Mouse (Mus musculus) gastrocnemius, adult 18-20 months (tissue): ENCODE results near the gene Crybb2. TPM values are rescaled to one million over a fixed set of nuclear protein-coding genes. Genes with fewer than 3 reads are reported as not detected.

Source experiments
- DNase-seq: peaks from one replicate; pipeline ENCODE4 v3.0.0; 2021; ENCODE audit warnings: low spot score
- long read RNA-seq, 2 experiments: library from polyadenylated mRNA; stranded (forward); transcript quantifications; one replicate each; pipeline ENCODE4 v2.0.0; 2021
- total RNA-seq, 2 experiments: library from RNA; stranded (reverse); gene quantifications; 2 replicates each; pipeline ENCODE4 v1.2.3; 2021

The Crybb2 gene
- not detected for total RNA-seq
- long read RNA-seq, experiment 1: 0 reads
- long read RNA-seq, experiment 2: 0 reads

DNA sequence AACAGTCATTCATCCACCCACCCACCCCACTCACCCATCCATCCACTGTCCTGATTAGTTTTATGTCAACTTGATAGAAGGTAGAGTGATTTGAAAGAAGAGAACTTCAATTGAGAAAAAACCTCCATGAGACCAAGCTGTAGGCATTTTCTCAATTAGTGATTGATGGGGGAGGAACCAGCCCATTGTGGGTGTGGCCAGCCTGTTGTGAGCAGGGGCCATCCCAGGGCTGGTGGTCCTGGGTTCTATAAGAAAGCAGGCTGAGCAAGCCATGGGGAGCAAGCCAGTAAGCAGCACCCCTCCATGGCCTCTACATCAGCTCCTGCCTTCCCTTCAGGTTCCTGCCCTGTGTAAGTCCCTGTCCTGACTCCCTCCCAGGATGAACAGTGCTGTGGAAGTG, at the start of gene Crybb2:
Crybb2 (minus strand) TSS at position 101 of the 400 bp plus-strand sequence.
- DNase-seq: no peak

DNA sequence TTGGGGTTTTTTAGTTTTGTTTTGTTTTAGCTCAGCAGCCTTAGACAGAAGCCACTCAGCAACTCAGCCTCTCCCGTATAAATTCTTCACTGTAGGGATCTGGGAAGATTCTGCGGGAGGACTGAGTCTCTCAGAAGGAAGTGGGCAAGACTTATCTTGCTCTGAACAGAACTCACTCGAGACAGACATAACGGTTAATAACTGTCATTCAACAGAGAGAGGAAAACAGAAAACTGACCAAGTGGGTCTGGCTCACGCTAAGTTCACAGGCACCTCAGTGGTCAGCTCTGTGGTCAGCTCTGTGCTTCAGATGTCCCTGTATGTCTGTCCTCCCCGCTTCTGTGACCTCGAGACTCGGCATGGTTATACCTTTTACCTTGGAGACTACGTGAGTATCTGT, 49.4 kb upstream of the Crybb2 start:
- DNase-seq: no peak

DNA sequence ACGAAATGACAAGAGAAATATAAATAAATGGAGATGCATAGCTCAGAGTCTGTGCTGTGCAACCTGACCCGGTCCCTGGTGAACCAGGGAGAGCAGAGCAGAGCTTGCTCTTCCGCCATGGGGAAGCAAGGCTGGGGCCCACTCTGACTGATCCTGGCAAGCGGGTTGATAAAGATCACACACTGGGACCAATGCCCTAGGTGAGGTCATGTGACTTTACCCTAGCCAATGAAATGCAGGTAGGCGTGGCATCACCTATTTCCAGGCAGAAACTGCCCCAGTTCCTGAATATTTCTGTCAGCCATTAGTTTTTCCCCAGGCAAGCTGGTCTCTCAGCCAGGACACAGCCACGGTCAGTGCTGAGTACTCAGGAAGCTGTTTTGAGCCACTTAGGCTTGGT, 48.8 kb upstream of the Crybb2 start:
- no peak for DNase-seq

- no peak for DNase-seq
Measured at GRCm38 (mm10) chr5:113117361-113117760, 47.4 kb upstream of the Crybb2 start.

DNA sequence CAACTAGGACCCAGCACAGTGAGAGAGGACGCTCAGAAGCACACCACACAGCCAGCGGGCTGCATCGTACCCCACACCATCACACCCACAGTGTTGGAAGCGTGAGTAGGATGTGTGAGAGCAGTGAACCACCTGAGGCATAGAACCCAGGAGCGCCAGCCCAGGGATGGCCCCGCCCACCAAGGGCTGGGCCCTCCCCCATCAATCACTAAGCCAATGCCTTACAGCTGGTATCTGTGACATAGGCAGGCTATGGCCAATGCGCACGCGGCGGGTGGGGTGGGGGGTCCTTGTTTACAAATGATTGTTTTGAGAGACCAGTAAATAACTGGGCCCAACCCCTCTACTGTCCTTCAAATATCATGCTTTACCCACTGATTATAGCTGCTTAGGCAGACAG, 46.0 kb upstream of the Crybb2 start:
- no peak for DNase-seq

DNA sequence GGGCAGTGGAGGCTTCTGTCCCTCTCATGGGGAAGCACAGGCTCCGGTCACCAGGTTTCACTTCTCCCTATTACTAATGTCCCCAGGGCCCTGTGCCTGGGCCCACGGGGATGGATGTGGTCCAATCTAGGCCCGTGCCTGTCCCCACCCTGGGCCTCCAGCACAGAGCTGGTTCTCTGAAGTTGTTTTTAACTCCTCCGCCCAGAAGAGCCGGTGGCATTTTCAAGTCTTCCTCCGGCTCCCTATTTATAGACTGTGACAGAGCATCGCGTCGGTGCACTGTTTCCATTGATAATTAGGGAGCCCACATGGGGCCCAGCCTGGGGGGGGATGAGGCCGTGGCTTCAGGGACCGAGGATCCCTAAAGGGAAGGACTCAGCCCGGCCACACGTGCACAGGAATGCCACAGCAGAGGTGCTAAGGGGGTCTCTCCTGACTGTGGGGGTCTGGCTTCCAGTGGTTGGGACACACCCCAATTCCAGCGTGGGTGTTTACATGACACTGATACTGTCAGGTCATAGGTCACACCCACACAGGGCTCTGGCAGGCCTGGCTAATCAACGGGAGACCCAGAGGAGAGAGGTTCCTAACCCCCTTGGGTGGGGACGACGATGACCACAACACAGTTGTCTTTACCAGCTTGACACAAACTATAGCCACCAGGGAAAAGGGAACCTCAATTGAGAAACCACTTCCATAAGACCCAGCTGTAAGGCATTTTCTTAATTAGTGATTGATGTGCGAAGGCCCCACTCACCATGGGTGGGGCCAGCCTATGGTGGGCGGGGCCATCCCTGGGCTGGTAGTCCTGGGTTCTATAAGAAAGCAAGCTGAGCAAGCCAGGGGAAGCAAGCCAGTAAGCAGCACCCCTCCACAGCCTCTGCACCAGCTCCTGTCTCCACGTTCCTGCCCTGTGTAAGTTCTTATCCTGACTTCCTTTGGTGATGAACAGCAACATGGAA, 44.6 kb upstream of the Crybb2 start:
- peak; percentile 71 for DNase-seq

DNA sequence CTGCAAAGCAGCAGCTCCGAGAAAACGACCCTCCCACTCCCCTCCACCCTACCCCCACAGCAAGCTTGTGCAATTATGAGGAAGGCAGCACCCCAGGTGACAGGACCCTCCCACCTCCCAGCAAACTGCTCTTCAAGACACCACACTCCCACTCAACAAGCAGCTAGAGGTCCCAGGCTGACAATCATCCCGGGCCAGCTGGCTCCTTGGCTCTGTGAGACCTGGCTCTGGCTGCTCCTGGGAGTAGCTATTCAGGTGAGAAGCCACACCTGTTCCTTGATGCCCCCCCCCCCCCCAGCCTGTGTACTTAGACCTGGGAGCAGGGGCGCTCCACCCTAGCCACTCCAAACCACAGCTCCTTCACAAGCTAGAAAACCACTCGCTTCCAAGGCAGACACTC, 43.2 kb upstream of the Crybb2 start:
- no peak for DNase-seq

- DNase-seq: no peak
Measured at GRCm38 (mm10) chr5:113111336-113111735, 41.4 kb upstream of the Crybb2 start.

- DNase-seq: no peak
Measured at GRCm38 (mm10) chr5:113110929-113111328, 41.0 kb upstream of the Crybb2 start.

- peak; percentile 49 for DNase-seq
Measured at GRCm38 (mm10) chr5:113109651-113110050, 39.7 kb upstream of the Crybb2 start.

DNA sequence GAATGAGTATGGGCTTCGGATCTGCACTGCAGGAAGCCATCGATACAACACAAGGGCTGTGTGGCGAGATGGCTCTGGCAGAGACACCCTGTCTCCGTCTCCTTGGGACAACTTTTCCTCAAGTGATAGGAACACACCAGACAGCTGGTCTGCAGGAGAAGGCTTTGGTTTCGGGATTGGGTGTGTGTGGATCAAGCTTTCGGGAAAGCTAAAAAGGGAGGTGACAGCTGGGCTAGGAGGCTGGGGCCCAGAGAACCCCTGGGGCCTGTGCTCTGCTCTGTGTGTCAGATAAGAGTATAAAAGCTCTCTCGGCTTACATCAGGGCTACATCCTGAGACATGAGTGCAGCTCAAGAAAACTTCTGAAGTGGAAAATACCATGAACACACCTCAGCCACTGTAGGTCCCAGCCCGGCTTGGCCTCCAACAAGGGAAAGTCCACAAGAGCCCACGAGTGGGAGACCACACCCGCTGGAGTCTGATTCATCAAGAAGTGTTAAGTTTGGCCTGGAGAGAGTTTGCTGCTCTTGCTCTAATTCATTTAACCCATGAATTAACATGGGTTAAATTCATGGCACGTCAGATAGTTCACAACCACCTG, 38.3 kb upstream of the Crybb2 start:
- no peak for DNase-seq

- DNase-seq: peak; percentile 39
Measured at GRCm38 (mm10) chr5:113107709-113108108, 37.8 kb upstream of the Crybb2 start.

GRCm38 (mm10) chr5:113106594-113106993, 36.7 kb upstream of the Crybb2 start:
- peak; percentile 55 for DNase-seq

DNA sequence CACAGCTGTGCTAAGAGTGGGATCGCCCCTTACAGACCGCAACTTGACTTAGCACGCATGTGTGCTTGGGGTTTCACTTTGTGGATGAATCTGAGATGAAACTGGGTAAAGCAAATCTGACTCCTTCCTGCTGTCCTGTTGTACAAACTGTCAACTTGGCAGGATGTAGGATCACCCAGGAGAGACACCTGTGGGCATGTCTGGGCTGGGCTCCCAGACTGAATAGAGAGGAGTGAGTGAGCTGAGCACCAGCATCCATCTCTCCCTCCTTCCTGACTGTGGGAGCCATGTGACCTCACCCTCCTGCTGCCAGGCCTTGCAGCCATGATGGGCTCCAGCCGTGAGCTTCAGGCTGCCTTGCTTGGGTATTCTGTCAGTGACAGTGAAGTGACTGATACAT, 35.6 kb upstream of the Crybb2 start:
- DNase-seq: no peak

DNA sequence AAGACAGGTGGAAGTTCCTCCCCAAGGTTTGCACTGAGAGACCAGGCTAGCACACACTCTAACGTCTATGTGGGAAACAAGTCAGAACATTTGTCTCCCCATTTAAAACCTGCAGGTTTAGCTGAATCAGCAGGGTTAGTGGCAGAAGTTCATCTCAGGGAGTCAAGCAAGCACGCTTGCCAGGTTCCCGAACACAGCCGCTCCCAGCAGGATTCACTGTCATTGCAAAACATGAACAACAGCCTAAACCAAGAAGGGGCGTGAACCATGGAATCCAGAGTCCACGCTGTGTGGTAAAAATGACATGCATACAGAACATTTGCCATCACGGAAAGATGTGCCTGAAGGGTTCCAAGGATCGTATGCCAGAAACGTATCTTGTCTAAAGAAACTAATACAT, 35.1 kb upstream of the Crybb2 start:
- DNase-seq: peak; percentile 38

DNA sequence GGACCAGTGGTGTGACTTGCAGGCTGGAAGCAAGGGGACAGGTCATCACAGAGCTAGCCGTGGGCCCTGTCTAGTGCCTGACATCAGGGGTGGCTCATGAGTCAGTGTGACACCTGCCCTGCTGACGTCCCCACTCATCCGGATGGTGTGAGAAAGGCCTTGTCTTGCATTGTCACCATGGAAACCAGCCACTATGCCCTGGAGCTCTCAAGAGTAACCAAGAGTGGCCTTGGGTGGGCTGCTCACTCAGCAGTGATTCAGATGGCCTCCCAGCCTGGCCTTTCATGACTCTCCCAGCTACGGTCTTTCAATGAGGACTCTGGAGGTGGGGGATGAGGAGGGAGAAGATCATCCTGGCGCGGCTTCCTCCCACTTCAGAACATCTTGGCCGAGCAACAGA, 32.5 kb upstream of the Crybb2 start:
- DNase-seq: no peak

DNA sequence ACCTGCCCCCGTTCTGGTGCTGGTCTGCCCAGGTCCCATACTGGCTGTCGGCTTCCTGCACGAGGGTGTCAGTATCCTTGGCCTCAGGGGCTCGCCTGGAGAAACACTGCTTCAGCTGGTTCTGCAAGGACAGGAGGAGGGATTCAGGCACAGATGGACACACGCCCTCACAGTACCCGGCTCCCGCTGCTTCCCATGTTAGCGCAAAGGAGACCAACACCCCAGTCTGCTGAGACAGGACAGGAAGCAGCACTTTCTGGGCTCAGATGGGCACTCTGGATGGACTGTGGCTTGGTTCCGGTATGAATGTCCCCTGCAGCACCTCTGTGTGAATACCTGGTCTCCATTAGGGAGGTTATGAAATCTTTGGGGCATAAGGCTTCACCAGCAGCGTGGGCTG, 31.5 kb upstream of the Crybb2 start:
- no peak for DNase-seq

DNA sequence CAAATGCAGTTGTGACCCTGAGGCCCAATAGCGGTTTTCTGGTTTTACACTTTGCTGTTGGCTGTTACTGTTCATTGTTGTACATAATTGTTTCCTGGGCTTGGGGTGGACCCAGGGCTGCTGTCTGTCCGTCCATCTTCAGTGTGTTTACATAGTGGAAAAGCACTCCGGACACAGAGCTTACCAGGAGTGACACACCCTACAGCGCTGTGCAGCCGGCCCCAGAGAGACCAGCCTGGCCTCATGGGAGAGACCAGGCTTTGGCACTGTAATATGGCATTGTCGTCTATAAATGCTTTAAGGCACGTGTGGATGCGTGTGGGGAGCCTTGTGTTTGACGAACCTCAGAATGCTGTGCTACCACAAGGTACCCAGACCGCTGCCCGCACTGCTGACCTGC, 30.5 kb upstream of the Crybb2 start:
- no peak for DNase-seq

- DNase-seq: peak; percentile 91
Measured at GRCm38 (mm10) chr5:113099546-113099945, 29.6 kb upstream of the Crybb2 start.

DNA sequence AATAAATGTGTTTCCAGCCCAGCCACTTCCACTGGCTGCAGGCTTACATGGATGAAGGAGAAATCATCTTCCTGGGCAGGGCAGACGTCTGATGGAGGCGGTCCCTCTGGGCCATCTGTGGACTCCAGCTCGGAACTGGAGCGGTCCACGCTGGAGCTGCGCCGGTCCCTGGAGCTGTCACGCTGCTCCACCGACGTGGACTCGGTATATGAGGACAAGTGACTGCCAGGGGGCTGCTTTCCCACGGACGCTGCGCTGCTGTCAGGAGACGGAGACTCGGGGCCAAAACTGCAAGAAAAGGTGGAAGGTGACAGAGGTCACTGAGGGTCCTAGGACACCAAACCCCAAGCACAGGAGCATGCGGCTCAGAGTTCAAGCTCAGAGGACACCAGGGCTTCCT, 27.6 kb upstream of the Crybb2 start:
- no peak for DNase-seq

DNA sequence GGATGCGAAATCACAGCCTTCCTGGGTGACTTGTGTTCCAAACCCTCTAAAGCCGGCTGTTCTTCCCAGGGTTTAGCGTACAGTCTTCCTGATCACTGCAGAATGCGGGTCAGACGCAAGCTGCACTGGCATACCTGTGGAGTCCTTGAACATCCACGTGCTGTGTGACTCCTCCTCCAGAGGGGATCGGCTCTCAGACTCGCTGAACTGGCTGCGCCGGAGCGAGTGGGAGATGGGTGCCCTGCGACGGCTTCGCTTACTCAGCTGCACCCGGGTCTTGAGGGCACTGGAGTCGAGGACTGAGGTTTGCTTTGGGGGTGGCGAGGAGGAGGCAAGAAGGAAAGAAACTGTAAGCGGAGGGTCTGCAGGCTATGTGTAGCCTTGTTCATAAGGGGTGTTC, 25.5 kb upstream of the Crybb2 start:
- DNase-seq: no peak

- DNase-seq: no peak
Measured at GRCm38 (mm10) chr5:113092406-113092805, 22.5 kb upstream of the Crybb2 start.

GRCm38 (mm10) chr5:113091162-113091561, 21.2 kb upstream of the Crybb2 start:
- DNase-seq: no peak
